Mouse (Mus musculus) lung, postnatal 10 days (tissue): Measurements from ENCODE around the gene Defb19.

ENCODE experiments used
- DNase-seq: peaks from one replicate; pipeline ENCODE4 v3.0.0; 2021

The Defb19 gene

DNA sequence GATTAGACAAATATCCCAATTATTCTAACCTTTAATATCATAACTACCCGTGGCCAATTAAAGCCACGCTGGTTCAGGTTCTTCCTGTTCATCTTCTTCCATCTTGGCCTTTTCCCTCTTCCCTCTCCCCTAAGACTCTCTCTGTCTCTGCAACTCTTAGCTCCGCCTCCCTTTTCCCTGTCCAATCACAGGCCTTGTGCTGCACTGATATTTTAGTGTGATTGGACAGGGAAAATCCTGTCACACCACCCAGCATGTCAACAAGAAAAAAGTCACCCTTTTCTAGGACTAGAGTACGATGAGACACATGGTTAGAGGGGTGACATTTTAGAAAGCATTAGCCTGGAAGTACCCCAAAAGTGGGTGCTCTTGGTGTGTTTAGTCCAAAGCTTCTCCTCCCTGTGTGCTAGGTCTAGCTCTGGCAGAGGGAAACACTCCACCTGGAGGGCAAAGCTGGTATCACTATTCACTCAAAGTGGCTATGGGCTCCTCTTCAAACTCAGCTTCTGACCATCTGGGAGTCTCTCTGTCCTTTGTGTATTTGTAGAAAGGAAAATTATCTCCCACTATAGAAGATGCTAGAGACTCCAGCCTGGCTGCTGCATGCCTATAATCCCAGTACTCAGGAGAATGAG is 6.9 kb upstream of the Defb19 start:
- DNase-seq: no peak

DNA sequence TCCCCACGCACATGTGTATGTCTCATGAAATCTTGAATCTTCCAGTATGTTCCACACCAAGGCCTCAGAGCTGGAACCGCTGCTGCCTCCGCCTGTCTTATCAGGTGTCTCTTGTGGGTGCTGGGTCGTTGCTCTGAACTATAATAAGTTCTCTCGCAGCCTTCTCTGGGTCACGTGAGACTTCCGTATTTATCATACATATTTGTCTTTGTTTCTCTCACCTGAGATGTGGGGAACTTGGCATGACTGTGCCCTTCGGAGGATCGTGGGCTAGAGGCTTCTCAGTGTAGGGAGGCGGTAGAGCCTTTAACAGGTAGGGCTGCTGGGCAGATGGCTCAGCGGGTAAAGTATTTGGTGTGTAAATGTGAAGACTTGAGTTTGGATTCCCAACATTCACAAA is 500 bp upstream of the Defb19 start:
- DNase-seq: no peak

DNA sequence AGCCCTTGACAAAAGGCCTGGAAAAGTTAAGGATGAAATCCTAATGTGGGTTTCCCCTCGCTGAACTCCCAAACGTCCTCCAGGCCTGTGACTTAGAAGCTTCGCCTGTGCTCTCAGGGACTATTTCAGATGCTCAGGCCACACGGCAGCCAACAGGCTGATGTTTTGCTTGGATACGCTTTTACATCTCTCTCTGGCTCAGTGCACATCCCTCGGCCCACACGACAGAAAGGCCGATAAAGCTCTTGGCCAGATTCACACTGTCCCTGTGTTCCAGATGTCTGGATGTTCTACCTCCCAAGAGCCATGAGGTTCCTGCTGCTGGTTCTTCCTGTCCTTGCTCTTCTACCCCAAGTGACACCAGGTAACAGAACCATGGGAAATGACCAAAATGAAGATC is 6.6 kb downstream of the Defb19 start:
- no peak for DNase-seq

DNA sequence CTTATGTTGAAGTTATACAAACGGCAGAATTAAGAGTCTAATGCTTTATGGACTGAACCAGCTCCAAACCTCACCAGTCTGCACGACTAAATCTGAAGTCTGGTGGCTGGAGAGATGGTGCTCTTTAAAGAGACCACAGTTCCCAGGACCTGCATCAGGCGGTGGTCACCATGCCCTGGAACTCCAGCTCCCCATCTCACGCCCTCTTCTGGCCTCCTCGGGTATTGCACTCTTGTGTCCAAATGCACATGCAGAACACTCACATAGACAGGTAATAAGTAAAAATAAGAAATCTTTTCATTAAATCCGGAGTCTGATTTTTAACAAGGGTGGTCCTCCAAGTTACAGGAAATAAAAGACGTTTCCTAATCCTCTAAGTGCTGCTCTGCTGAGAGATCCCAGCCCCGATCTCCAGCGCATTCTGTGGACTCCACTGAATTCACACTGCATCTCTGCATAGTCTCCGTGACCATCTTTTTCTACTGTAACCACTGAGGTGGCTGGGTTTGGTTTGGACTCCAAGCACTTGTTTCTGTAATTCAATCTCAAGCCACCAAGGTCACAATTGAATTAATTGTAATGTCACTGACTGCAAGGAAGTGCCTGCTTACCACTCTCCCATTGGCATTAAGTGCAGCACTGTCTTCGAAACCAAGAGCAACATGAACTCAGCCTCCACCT is 7.9 kb downstream of the Defb19 start, which contains the start of gene Defb21:
Defb21 (plus strand) TSS at position 631 of the 681 bp plus-strand sequence.
- DNase-seq: peak; percentile 11

DNA sequence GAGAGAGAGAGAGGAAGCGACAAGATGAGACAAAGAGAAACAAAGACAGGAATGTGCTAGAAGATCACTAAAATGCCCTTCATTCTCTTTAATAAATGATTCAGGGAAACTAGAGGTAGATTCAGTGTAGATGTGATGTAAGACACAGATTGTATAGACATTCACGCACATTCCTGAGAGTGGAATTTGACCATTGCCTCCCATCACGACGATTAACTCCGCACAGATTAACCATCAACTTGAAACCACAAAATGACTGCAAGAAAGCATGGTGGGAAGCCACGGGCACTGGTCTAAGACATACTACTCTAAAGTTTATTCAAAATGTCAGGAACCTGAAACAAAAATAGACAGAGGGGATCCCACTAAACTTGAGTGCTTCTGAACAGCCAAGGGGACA is 9.8 kb downstream of the Defb19 start:
- DNase-seq: no peak

DNA sequence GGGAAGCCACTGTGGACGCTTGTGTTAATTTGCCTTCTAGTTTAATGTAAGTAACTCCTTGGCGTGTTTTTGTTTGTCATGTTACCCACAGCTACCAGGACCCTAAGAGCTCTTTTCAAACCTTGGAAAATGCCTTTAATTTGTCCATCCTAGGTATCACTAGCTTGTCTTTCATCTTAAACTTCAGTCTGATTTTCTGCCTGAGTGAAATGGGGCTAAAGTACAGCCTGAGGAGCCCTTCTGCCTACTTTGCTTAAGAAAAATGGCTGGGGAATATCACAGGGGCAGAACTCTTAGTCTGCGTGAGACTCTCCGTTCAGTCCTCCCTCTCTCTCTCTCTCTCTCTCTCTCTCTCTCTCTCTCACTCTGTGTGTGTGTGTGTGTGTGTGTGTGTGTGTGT is 10.2 kb downstream of the Defb19 start:
- DNase-seq: no peak

DNA sequence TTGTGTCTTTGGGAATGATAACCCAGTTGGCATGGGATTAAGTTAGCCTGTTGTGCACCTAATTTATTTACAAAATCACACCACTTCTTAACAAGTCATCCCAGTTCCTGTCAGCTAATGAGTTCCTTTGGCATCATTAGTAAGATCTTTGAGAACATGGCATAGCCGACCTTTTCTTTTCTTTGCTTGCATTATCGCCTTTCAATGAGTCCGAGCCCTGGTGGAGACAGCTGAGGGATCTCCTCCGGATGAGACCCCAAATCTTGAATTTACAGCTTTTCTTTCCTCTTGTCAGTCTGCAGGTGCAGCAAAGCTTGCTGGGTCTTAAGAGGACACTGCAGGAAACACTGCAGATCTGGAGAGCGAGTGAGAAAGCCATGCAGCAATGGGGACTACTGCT is 11.1 kb downstream of the Defb19 start, which contains the start of gene Gm17416:
Gm17416 (plus strand) TSS at position 301 of the 400 bp plus-strand sequence.
- no peak for DNase-seq

DNA sequence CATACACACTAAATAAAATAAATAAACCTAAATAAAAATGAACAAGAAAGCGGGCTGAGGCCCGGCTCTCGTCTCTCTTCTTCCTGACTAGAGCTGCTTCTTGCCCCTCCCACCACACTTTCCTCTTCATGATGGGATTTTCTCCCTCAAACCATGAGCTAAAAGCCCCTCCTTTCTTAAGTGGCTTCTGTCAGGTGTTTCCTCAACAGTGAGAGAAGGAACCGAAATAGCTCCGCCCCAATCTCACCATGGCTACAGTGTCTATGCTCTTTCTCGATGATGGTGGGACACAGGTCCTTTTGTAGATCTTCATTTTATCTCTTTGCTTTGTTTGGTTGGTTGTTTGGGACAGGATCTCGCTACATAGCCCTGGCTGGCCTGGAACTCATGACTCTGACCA is 23.5 kb downstream of the Defb19 start:
- no peak for DNase-seq

DNA sequence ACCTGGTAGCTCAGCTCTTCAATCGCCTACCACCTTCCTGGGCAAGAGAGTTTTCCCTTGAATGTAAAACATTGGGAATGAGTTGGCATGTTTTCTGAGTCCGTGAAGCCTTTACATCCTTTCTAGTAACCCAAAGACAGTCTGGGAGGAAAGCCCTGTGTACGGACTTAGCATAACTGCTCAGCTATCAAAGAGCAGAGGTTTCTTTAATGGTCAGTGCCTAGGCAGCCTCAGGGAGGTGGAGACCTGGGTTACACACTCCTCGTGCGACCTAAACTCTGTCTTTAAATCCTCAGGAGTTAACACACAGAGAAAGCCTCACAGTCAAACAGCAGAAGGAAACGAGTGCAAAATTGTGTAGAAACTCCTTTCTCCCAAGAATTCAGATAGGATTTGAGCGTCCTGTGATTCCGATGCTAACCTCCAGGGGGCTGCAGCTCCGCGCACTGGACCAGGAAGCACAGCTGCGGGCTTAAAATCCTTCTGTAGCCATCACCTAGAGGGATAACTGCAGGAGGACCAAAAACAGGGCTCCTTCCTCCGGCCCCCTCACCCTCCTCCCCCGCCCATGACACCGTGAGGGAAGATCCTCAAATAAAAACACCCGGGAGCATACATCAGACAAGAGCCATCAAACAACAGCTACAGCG is 26.2 kb downstream of the Defb19 start:
- DNase-seq: peak; percentile 71

DNA sequence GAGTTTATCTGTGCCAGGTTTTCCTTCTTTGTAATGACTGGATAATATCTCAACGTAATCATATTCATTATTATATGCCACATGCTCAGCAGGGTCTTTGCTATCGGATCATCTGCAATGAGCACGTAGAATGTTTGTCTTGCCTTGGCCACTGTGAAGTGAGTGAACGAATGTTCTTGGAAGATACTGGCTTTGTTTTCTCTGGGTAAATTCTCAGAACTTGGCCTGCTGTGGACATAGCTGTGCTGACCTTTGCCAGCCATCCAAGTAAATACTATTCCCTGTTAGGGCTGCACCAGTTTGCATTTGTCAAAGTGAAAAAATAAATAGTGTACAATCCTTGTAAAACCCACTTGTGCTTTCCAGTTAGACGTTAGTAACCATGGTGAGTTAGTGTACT is 32.0 kb downstream of the Defb19 start:
- no peak for DNase-seq

DNA sequence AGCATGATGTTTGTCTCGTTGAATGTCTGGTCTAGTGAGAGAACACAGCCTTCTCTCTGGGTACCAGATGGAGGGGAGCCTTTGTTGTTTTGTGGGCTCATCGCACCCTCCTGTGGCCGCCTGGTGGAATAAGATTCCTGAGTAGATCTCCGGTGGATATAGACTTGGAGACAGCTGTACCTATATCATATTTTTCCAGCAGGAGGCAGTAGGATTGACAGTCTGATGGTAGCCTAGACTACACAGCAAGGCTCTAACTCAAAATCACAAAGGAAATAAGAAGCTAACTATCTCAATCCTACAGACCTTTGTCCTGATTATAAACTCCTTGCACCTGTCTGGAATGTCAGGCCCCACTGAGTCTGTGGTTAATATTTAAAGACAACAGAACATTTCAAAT is 35.4 kb downstream of the Defb19 start:
- DNase-seq: peak; percentile 68

DNA sequence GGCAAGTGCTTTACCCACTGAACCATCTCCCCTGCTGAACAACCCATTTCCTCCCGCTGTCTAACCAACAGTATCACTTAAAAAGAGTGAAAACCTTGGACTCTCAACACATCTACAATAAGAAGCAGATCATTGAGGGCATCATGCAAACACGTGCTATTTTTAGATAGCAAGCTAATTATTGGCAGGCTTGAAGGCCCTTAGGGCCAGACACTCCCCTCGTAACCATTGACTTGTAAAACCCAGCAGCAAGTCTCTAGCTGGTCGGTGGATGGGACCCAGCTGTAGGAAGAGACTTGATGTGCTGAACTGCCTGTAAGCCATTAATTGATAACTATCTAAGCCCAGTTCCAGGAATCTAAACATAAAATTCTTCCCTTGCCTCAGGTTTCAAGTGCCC is 36.6 kb downstream of the Defb19 start:
- DNase-seq: peak; percentile 5

DNA sequence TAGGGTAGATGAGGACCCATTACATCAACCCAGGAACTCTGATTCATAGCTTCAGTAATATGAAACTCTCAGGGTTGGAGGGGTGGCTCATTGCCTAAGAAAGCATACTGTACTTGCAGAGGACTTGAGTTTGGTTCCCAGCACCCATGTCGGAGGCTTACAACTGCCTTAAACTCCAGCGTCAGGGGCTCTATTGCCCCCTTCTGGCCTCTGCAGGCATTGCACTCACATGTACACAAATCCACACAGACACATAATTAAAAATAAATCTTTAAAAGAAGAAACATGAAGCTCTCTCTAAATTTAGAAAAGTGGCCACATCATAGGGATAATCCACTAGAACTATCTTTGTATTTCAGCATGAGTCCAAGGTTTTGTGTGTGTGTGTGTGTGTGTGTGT is 37.2 kb downstream of the Defb19 start:
- no peak for DNase-seq

DNA sequence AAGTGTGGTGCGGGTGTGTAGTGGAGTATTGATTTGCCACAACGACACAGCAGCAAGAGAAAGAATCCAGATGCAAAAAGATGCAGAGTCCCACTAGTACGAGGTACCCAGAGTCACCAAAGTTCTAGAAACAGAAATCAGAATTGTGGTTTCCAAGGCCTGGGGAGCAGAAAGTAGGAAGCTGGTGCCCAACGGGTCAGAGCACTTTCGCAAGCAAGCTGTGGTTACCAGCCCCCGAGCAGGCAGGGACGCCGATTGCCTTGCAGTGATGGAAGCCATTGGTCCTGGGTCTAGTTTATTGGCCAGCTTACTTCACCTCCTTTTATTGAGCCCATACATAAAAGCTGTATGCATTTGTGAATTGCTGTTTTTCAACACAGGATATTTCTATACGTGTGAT is 38.1 kb downstream of the Defb19 start:
- no peak for DNase-seq

DNA sequence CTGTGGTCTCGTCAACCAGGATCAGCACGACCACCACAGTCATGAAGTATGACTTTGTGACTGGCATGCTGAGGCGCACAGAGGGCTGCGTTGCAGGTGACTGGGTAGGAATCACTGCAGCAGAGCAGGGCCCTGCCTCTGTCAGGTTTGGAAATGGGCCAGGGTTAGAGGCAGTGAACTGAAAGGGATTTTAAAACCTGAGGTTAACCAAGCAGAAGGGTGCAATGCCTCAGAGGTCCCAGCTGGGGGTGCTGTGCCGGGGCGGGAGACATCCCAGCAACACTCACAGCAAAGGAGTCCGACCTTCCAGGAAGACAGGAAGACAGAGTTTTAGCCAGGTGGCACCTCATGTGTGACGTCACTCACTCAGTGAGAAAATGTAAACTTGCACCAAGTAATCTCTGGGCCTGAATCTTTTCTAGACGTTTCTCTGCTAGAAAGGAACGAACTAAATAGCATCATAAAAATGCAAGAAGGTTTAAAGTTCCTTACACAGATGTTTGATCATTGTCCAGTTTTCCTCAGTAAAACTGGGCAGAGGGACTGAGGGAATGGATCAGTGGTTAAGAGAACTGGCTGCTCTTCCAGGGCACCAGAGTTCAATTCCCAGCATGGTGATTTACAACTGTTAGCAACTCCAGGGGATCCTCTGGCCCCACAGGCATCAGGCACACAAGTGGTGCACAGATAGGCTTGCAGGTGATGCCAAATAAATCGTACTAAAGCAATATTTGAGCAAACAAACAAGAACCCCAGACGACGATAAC is 40.0 kb downstream of the Defb19 start, which contains the start of gene Defb29:
Defb29 (minus strand) TSS at position 155 of the 767 bp plus-strand sequence.
- no peak for DNase-seq
